Mouse (Mus musculus): ENCODE results near the gene Gm20517. TPM values are rescaled to one million over a fixed set of nuclear protein-coding genes. Genes with fewer than 3 reads are reported as not detected.
A peak's percentile ranks its signal among the peaks of the same experiment; 100 is the strongest.

The Gm20517 gene
- total RNA-seq, 2 experiments from 2014 or later, result 5.3 to 5.4 TPM

GRCm38 (mm10) chr17:47678702-47679101 lies 67.3 kb downstream of the Gm20517 start:
- no peak for DNase-seq

- no peak for DNase-seq
These were observed 71.4 kb downstream of the Gm20517 start for GRCm38 (mm10) chr17:47682836-47683235.

- DNase-seq, result peak; percentile 93 to 94
These were observed 76.3 kb downstream of the Gm20517 start for GRCm38 (mm10) chr17:47687409-47688343.

GRCm38 (mm10) chr17:47688344-47688607 lies 76.9 kb downstream of the Gm20517 start, which contains the start of gene Tomm6:
Gene Tomm6 (minus strand): TSS chr17:47688386.
- no peak for DNase-seq

- peak; percentile 77 to 78 for DNase-seq
These were observed 77.5 kb downstream of the Gm20517 start, which contains the start of gene Frs3 for GRCm38 (mm10) chr17:47688608-47689575. Gene Frs3 (plus strand): TSS chr17:47689030.

GRCm38 (mm10) chr17:47689894-47690293 lies 78.5 kb downstream of the Gm20517 start:
- DNase-seq, result no peak

- DNase-seq, result no peak
These were observed 80.3 kb downstream of the Gm20517 start for GRCm38 (mm10) chr17:47691650-47692049.

- DNase-seq, result no peak
These were observed 82.5 kb downstream of the Gm20517 start for GRCm38 (mm10) chr17:47693671-47694441.

GRCm38 (mm10) chr17:47694442-47694502 lies 82.9 kb downstream of the Gm20517 start, which contains the start of gene Gm21981:
Gene Gm21981 (minus strand): TSS chr17:47694455.
- no peak for DNase-seq

GRCm38 (mm10) chr17:47694503-47695336 lies 83.3 kb downstream of the Gm20517 start, which contains the start of gene Prickle4:
Gene Prickle4 (minus strand): TSS chr17:47694736.
- DNase-seq, result peak; percentile 96

GRCm38 (mm10) chr17:47695337-47695710 lies 83.9 kb downstream of the Gm20517 start:
- DNase-seq, result no peak

GRCm38 (mm10) chr17:47698156-47698555 lies 86.8 kb downstream of the Gm20517 start:
- no peak for DNase-seq

- DNase-seq, result no peak
These were observed 87.7 kb downstream of the Gm20517 start for GRCm38 (mm10) chr17:47699055-47699454.

- DNase-seq, result no peak
These were observed 90.4 kb downstream of the Gm20517 start for GRCm38 (mm10) chr17:47701793-47702192.

- DNase-seq, result no peak
These were observed 91.4 kb downstream of the Gm20517 start for GRCm38 (mm10) chr17:47702548-47703345.

- no peak for DNase-seq
These were observed 92.2 kb downstream of the Gm20517 start for GRCm38 (mm10) chr17:47703556-47703955.

GRCm38 (mm10) chr17:47704692-47705091 lies 93.3 kb downstream of the Gm20517 start:
- no peak for DNase-seq

GRCm38 (mm10) chr17:47706196-47706595 lies 94.8 kb downstream of the Gm20517 start:
- no peak for DNase-seq

- no peak for DNase-seq
These were observed 96.6 kb downstream of the Gm20517 start for GRCm38 (mm10) chr17:47707961-47708360.

- DNase-seq, result no peak
These were observed 97.6 kb downstream of the Gm20517 start for GRCm38 (mm10) chr17:47708972-47709371.

GRCm38 (mm10) chr17:47710036-47710435 lies 98.6 kb downstream of the Gm20517 start:
- no peak for DNase-seq

All from layer of hippocampus, postnatal 36 days (tissue).